Mouse (Mus musculus) kidney, adult 2 months (tissue): ENCODE measurements around the gene Rest.

Experiments used
- CTCF ChIP-seq: fragments of 200-500 bp; conservative IDR thresholded peaks from 2 replicates; pipeline ENCODE4 v1.5.1; 2011; ENCODE audit warnings: low read depth, mild to moderate bottlenecking, control low read depth, low read length, moderate library complexity, mixed read lengths; ENCODE audit not compliant: insufficient read depth, insufficient read length
- POLR2A ChIP-seq: fragments of 200-500 bp; IDR thresholded peaks from one replicate; pipeline ENCODE4 v1.6.1; 2011; ENCODE audit warnings: low read depth, low read length, control low read depth

GRCm38 (mm10) chr5:77330154-77330553 is 64.9 kb downstream of the Rest start:
- TF ChIP-seq POLR2A (no peak), CTCF (peak; percentile 45)
